Mouse (Mus musculus): ENCODE results near the gene Zcchc2.

GRCm38 (mm10) chr1:106058355-106058754 lies 68.1 kb downstream of the Zcchc2 start:
- TF ChIP-seq GATA1 (IDR thresholded peaks at IDR 0.05; ENCODE audit: low read length) (no peak), TAL1 (IDR thresholded peaks at IDR 0.05; ENCODE audit: low read length) (no peak)

Measured in erythroblast, embryonic 14.5 days (primary cell).